Mouse (Mus musculus) erythroid progenitor cell, adult 5-6 weeks (primary cell): ENCODE data around the gene Mib2. TPM values are rescaled to one million over a fixed set of nuclear protein-coding genes. Genes with fewer than 3 reads are reported as not detected.

Source experiments
- ATAC-seq: replicated peaks from 2 replicates; pipeline ENCODE4 v1.8.0; 2016; ENCODE audit warnings: moderate number of reproducible peaks, mild to moderate bottlenecking, moderate TSS enrichment, inconsistent platforms; ENCODE audit not compliant: poor library complexity, low FRiP score, severe bottlenecking
- total RNA-seq, 2 experiments: library from RNA; stranded (forward) in 1 of 2; stranded (reverse) in 1 of 2; fragments of 150-400 nt in 1 of 2; fragments of 186-747, 209-891 nt in 1 of 2; gene quantifications; 2 replicates each; pipeline versions ENCODE4 v1.2.3 to v1.2.4; 2015 to 2017; ENCODE audit warnings: low replicate concordance in 2 of 2

Mib2 gene
- total RNA-seq, 2 experiments from 2014 or later = 0.84 to 6.6 TPM

GRCm38 (mm10) chr4:155630267-155630666 lies 38.7 kb downstream of the Mib2 start:
- ATAC-seq = no peak

GRCm38 (mm10) chr4:155624338-155625291 lies 44.4 kb downstream of the Mib2 start, which contains the start of gene Cdk11b:
Gene Cdk11b (plus strand): TSS chr4:155624854.
- peak; percentile 97 for ATAC-seq

GRCm38 (mm10) chr4:155618321-155618720 lies 50.7 kb downstream of the Mib2 start:
- 0 out of 2 replicates have a peak, but pooled peaks have one; percentile 55 for ATAC-seq

GRCm38 (mm10) chr4:155613264-155613663 lies 55.7 kb downstream of the Mib2 start:
- ATAC-seq = no peak

GRCm38 (mm10) chr4:155611860-155612259 lies 57.1 kb downstream of the Mib2 start:
- ATAC-seq = no peak

GRCm38 (mm10) chr4:155606825-155607224 lies 62.2 kb downstream of the Mib2 start:
- no peak for ATAC-seq

GRCm38 (mm10) chr4:155605132-155605531 lies 63.9 kb downstream of the Mib2 start:
- ATAC-seq = no peak

Other genes with a start within 250 kb of the Mib2 start
- not detected in 2 replicates for gene Tmem52, start 200.1 kb downstream of the Mib2 start, total RNA-seq (2015; ENCODE audit: low replicate concordance)
- not detected in 2 replicates for gene Tmem52, start 200.1 kb downstream of the Mib2 start, total RNA-seq (2017; ENCODE audit: low replicate concordance)
- gene Gnb1, start 177.8 kb downstream of the Mib2 start, total RNA-seq (2015; ENCODE audit: low replicate concordance) = 95.2 and 108 TPM in 2 replicates
- 24.6 and 31.3 TPM in 2 replicates for gene Gnb1, start 177.8 kb downstream of the Mib2 start, total RNA-seq (2017; ENCODE audit: low replicate concordance)
- gene Nadk, start 106.8 kb downstream of the Mib2 start, total RNA-seq (2015; ENCODE audit: low replicate concordance) = 25.9 and 26.0 TPM in 2 replicates
- gene Nadk, start 106.8 kb downstream of the Mib2 start, total RNA-seq (2017; ENCODE audit: low replicate concordance) = 9.9 and 12.9 TPM in 2 replicates
- gene Slc35e2, start 67.8 kb downstream of the Mib2 start, total RNA-seq (2015; ENCODE audit: low replicate concordance) = 10.9 and 31.4 TPM in 2 replicates
- 12.2 and 14.1 TPM in 2 replicates for gene Slc35e2, start 67.8 kb downstream of the Mib2 start, total RNA-seq (2017; ENCODE audit: low replicate concordance)
- 28.5 and 59.5 TPM in 2 replicates for gene Cdk11b, start 44.3 kb downstream of the Mib2 start, total RNA-seq (2015; ENCODE audit: low replicate concordance)
- 53.6 and 56.3 TPM in 2 replicates for gene Cdk11b, start 44.3 kb downstream of the Mib2 start, total RNA-seq (2017; ENCODE audit: low replicate concordance)
- gene Gm10563, start 23.8 kb downstream of the Mib2 start, total RNA-seq (2015; ENCODE audit: low replicate concordance) = not detected in 2 replicates
- not detected in 2 replicates for gene Gm10563, start 23.8 kb downstream of the Mib2 start, total RNA-seq (2017; ENCODE audit: low replicate concordance)
- not detected in 2 replicates for gene Mmp23, start 15.8 kb downstream of the Mib2 start, total RNA-seq (2015; ENCODE audit: low replicate concordance)
- not detected in 2 replicates for gene Mmp23, start 15.8 kb downstream of the Mib2 start, total RNA-seq (2017; ENCODE audit: low replicate concordance)
- gene Fndc10, start 25.1 kb upstream of the Mib2 start, total RNA-seq (2015; ENCODE audit: low replicate concordance) = not detected in 2 replicates
- not detected in 2 replicates for gene Fndc10, start 25.1 kb upstream of the Mib2 start, total RNA-seq (2017; ENCODE audit: low replicate concordance)
- gene Ssu72, start 35.6 kb upstream of the Mib2 start, total RNA-seq (2015; ENCODE audit: low replicate concordance) = 44.9 and 65.6 TPM in 2 replicates
- gene Ssu72, start 35.6 kb upstream of the Mib2 start, total RNA-seq (2017; ENCODE audit: low replicate concordance) = 37.0 and 57.2 TPM in 2 replicates
- not detected in 2 replicates for gene Tmem240, start 65.6 kb upstream of the Mib2 start, total RNA-seq (2015; ENCODE audit: low replicate concordance)
- gene Tmem240, start 65.6 kb upstream of the Mib2 start, total RNA-seq (2017; ENCODE audit: low replicate concordance) = not detected in 2 replicates
- 0.84 and 35.3 TPM in 2 replicates for gene Atad3a, start 91.9 kb upstream of the Mib2 start, total RNA-seq (2015; ENCODE audit: low replicate concordance)
- 3.3 and 5.1 TPM in 2 replicates for gene Atad3a, start 91.9 kb upstream of the Mib2 start, total RNA-seq (2017; ENCODE audit: low replicate concordance)
- gene Vwa1, start 105.5 kb upstream of the Mib2 start, total RNA-seq (2015; ENCODE audit: low replicate concordance) = not detected in 2 replicates
- 0.68 TPM in 1 of 2 replicates, not detected in the other for gene Vwa1, start 105.5 kb upstream of the Mib2 start, total RNA-seq (2017; ENCODE audit: low replicate concordance)
- 0.42 and 1.1 TPM in 2 replicates for gene Tmem88b, start 116.7 kb upstream of the Mib2 start, total RNA-seq (2015; ENCODE audit: low replicate concordance)
- gene Tmem88b, start 116.7 kb upstream of the Mib2 start, total RNA-seq (2017; ENCODE audit: low replicate concordance) = 0.83 and 1.3 TPM in 2 replicates
- gene Ankrd65, start 121.2 kb upstream of the Mib2 start, total RNA-seq (2015; ENCODE audit: low replicate concordance) = not detected in 2 replicates
- 1.0 and 9.8 TPM in 2 replicates for gene Ankrd65, start 121.2 kb upstream of the Mib2 start, total RNA-seq (2017; ENCODE audit: low replicate concordance)
- gene Mrpl20, start 133.7 kb upstream of the Mib2 start, total RNA-seq (2015; ENCODE audit: low replicate concordance) = 127 and 129 TPM in 2 replicates
- gene Mrpl20, start 133.7 kb upstream of the Mib2 start, total RNA-seq (2017; ENCODE audit: low replicate concordance) = 30.7 and 31.2 TPM in 2 replicates
- 258 and 265 TPM in 2 replicates for gene Ccnl2, start 143.3 kb upstream of the Mib2 start, total RNA-seq (2015; ENCODE audit: low replicate concordance)
- 262 and 283 TPM in 2 replicates for gene Ccnl2, start 143.3 kb upstream of the Mib2 start, total RNA-seq (2017; ENCODE audit: low replicate concordance)
- 47.2 and 63.7 TPM in 2 replicates for gene Aurkaip1, start 162.1 kb upstream of the Mib2 start, total RNA-seq (2015; ENCODE audit: low replicate concordance)
- 69.4 and 71.4 TPM in 2 replicates for gene Aurkaip1, start 162.1 kb upstream of the Mib2 start, total RNA-seq (2017; ENCODE audit: low replicate concordance)
- gene Mxra8, start 170.5 kb upstream of the Mib2 start, total RNA-seq (2015; ENCODE audit: low replicate concordance) = not detected in 2 replicates
- gene Mxra8, start 170.5 kb upstream of the Mib2 start, total RNA-seq (2017; ENCODE audit: low replicate concordance) = not detected in 2 replicates
- gene Dvl1, start 178.2 kb upstream of the Mib2 start, total RNA-seq (2015; ENCODE audit: low replicate concordance) = 20.9 and 26.0 TPM in 2 replicates
- 19.5 and 22.4 TPM in 2 replicates for gene Dvl1, start 178.2 kb upstream of the Mib2 start, total RNA-seq (2017; ENCODE audit: low replicate concordance)
- 0.84 and 1.1 TPM in 2 replicates for gene Tas1r3, start 194.2 kb upstream of the Mib2 start, total RNA-seq (2015; ENCODE audit: low replicate concordance)
- gene Tas1r3, start 194.2 kb upstream of the Mib2 start, total RNA-seq (2017; ENCODE audit: low replicate concordance) = 0.26 and 2.3 TPM in 2 replicates
- 3.4 and 9.4 TPM in 2 replicates for gene Cptp, start 200.2 kb upstream of the Mib2 start, total RNA-seq (2015; ENCODE audit: low replicate concordance)
- 5.6 and 12.6 TPM in 2 replicates for gene Cptp, start 200.2 kb upstream of the Mib2 start, total RNA-seq (2017; ENCODE audit: low replicate concordance)
- 14.7 and 28.8 TPM in 2 replicates for gene Ints11, start 200.3 kb upstream of the Mib2 start, total RNA-seq (2015; ENCODE audit: low replicate concordance)
- gene Ints11, start 200.3 kb upstream of the Mib2 start, total RNA-seq (2017; ENCODE audit: low replicate concordance) = 7.9 and 33.2 TPM in 2 replicates
- 2.2 and 5.4 TPM in 2 replicates for gene Pusl1, start 222.6 kb upstream of the Mib2 start, total RNA-seq (2015; ENCODE audit: low replicate concordance)
- gene Pusl1, start 222.6 kb upstream of the Mib2 start, total RNA-seq (2017; ENCODE audit: low replicate concordance) = 4.6 and 9.8 TPM in 2 replicates
- gene Acap3, start 222.6 kb upstream of the Mib2 start, total RNA-seq (2015; ENCODE audit: low replicate concordance) = 30.2 and 49.0 TPM in 2 replicates
- 31.5 and 42.0 TPM in 2 replicates for gene Acap3, start 222.6 kb upstream of the Mib2 start, total RNA-seq (2017; ENCODE audit: low replicate concordance)